Mouse (Mus musculus) MEL (cell line): Measurements from ENCODE around the gene Lztr1.

ENCODE experiments used
- CTCF ChIP-seq, 3 experiments: IDR thresholded peaks in 2 of 3; conservative IDR thresholded peaks in 1 of 3; 2 replicates each; pipeline ENCODE4 v1.5.1; 2011 to 2012; ENCODE audit warnings: low read length in 3 of 3, low read depth in 2 of 3, mild to moderate bottlenecking in 2 of 3, improper control_type of control experiment in 1 of 3, inconsistent platforms in 1 of 3, mixed read lengths in 1 of 3, moderate library complexity in 1 of 3; ENCODE audit not compliant: control insufficient read depth in 1 of 3, insufficient read depth in 1 of 3, poor library complexity in 1 of 3, severe bottlenecking in 1 of 3
- MXI1 ChIP-seq: IDR thresholded peaks from 2 replicates; pipeline ENCODE4 v1.6.1; 2011; ENCODE audit warnings: mild to moderate bottlenecking, low read depth, low read length, improper control_type of control experiment

DNA sequence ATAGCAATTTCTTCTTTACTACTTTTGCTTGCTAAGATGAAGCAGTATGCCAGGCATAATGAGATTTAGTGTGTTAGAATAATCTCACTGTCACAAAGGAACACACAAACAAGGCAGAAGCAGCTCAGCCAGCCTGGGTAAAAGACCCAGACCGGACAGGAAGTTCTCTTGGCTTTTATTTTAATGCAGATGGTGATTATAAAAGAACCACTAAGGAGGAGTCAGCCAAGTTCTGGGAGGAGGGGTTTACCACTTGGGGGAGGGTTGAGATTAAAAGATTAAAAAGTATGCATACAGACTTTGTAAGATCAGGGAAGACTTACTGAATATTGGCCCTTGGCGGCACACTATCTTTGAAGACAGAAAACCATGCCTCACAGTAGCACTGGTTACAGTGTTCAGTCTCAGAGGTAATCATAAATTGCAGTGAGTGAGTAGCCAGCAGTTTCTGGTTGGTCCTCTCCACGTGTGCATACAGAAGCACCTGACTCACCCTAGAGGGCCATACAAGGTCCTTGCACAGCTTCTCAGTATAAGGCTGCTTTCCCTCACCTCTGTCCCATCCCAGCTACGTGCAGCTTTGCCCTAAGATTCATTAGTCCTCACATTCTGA lies 30.1 kb upstream of the Lztr1 start:
- TF ChIP-seq MXI1 (peak; percentile 76; the same call in 1 of the 2 replicates), CTCF (IDR thresholded peaks at IDR 0.05 in 2 of 3, conservative IDR thresholded peaks at IDR 0.05 in 1 of 3; ENCODE audit: control insufficient read depth in 1 of 3, insufficient read depth in 1 of 3, low read depth in 2 of 3, low read length in 3 of 3, poor library complexity in 1 of 3, severe bottlenecking in 1 of 3) (no peak)
